Mouse (Mus musculus): ENCODE data around the gene Magea8. TPM values are rescaled to one million over a fixed set of nuclear protein-coding genes. Genes with fewer than 3 reads are reported as not detected.
"Not testable (repeated sequence)": the region's sequence is repeated elsewhere in the genome, so short reads cannot be mapped to it uniquely, and the experiment has no call there.

Gene Magea8
- not detected in 2 replicates for polyA plus RNA-seq (2015; fragmentation: Nextera tagmentation; extraction: Ambion mirVana)

DNA sequence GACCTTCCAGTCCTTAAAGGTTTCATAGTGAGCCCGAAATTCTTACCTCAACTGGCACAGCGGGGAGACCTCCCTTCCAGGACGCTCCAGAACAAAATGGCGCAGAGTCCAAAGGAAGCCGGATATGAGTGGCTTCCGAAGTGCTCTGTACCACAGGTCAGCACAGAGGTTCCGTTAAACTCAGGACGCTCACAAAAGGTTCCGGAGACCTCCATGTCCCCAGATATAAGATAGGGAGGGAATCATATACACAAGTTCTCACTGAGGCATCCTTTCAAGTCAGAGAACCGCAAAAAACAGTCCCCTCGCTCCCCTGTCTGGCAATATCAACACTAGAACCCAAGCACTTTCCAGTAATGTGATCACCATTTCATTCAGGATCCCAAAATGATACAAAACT is at the start of gene Magea8:
Gene Magea8 (minus strand): TSS at position 101 of the 400 bp plus-strand sequence.
- not testable (repeated sequence) for ATAC-seq (ENCODE audit: insufficient read depth, low FRiP score); H3K9me3 ChIP-seq (replicated peaks; ENCODE audit: control insufficient read depth, low read length); H3K27me3 ChIP-seq (ENCODE audit: control insufficient read depth, insufficient read depth, low read length); H3K36me3 ChIP-seq (ENCODE audit: control insufficient read depth, insufficient read depth, low read length); H3K4me1 ChIP-seq (ENCODE audit: control insufficient read depth, insufficient read depth, low read length); H3K4me2 ChIP-seq (ENCODE audit: low read depth, low read length); H3K4me3 ChIP-seq (replicated peaks; ENCODE audit: low read length); H3K9ac ChIP-seq (ENCODE audit: low read length); H3K27ac ChIP-seq (ENCODE audit: low read length)
- 88% methylated on average over 9 of the region's 11 CpGs for WGBS

DNA sequence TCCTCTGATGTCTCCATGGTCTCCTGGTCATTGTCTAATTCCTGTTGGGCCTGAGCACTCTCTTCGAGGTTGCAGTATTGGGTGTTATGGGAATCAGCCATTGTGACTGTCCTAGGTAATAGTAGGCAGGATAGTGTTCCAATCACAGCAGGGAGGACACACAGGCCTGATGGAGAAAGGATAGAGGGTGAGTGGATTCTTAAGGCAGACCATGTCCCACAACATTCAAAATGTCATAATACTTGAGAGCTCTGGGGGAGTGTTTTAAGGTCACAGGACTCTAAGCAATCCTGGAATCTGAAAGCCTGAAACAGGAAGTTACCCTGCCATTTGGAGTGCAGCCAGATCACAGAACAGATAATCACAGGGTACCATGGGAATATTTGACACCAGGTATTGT is 46.2 kb downstream of the Magea8 start, which contains the start of gene Magea3:
Gene Magea3 (minus strand): TSS at position 101 of the 400 bp plus-strand sequence.
- not testable (repeated sequence) for H3K4me2 ChIP-seq (ENCODE audit: low read depth, low read length); H3K36me3 ChIP-seq (ENCODE audit: control insufficient read depth, insufficient read depth, low read length); H3K27me3 ChIP-seq (ENCODE audit: control insufficient read depth, insufficient read depth, low read length); ATAC-seq (ENCODE audit: insufficient read depth, low FRiP score); H3K9me3 ChIP-seq (replicated peaks; ENCODE audit: control insufficient read depth, low read length); H3K4me3 ChIP-seq (replicated peaks; ENCODE audit: low read length); H3K4me1 ChIP-seq (ENCODE audit: control insufficient read depth, insufficient read depth, low read length); H3K27ac ChIP-seq (ENCODE audit: low read length); H3K9ac ChIP-seq (ENCODE audit: low read length)
- 30% methylated on average over 1 of the region's 1 CpGs for WGBS

GRCm38 (mm10) chrX:154935887-154936286 is 59.8 kb downstream of the Magea8 start, which contains the start of gene Magea6:
TSS of gene Magea6 (minus strand) at chrX:154935987.
- H3K9ac ChIP-seq (ENCODE audit: low read length); H3K27ac ChIP-seq (ENCODE audit: low read length); H3K4me1 ChIP-seq (ENCODE audit: control insufficient read depth, insufficient read depth, low read length); H3K4me3 ChIP-seq (replicated peaks; ENCODE audit: low read length); H3K36me3 ChIP-seq (ENCODE audit: control insufficient read depth, insufficient read depth, low read length); ATAC-seq (ENCODE audit: insufficient read depth, low FRiP score); H3K9me3 ChIP-seq (replicated peaks; ENCODE audit: control insufficient read depth, low read length); H3K27me3 ChIP-seq (ENCODE audit: control insufficient read depth, insufficient read depth, low read length); H3K4me2 ChIP-seq (ENCODE audit: low read depth, low read length): not testable (repeated sequence)
- 50% methylated on average over 1 of the region's 1 CpGs for WGBS

Other genes with a start within 250 kb of the Magea8 start
- not detected in 2 replicates for gene Cldn34b1, start 105.6 kb downstream of the Magea8 start, polyA plus RNA-seq (2015; fragmentation: Nextera tagmentation; extraction: Ambion mirVana)
- gene Magea6, start 59.9 kb downstream of the Magea8 start, polyA plus RNA-seq (2015; fragmentation: Nextera tagmentation; extraction: Ambion mirVana) = not detected in 2 replicates
- gene Magea3, start 46.3 kb downstream of the Magea8 start, polyA plus RNA-seq (2015; fragmentation: Nextera tagmentation; extraction: Ambion mirVana) = not detected in 2 replicates
- gene Magea5, start 67.3 kb upstream of the Magea8 start, polyA plus RNA-seq (2015; fragmentation: Nextera tagmentation; extraction: Ambion mirVana) = not detected in 2 replicates
- not detected in 2 replicates for gene Magea1, start 93.9 kb upstream of the Magea8 start, polyA plus RNA-seq (2015; fragmentation: Nextera tagmentation; extraction: Ambion mirVana)
- not detected in 2 replicates for gene Magea2, start 97.8 kb upstream of the Magea8 start, polyA plus RNA-seq (2015; fragmentation: Nextera tagmentation; extraction: Ambion mirVana)
- gene Cldn34b2, start 132.6 kb upstream of the Magea8 start, polyA plus RNA-seq (2015; fragmentation: Nextera tagmentation; extraction: Ambion mirVana) = not detected in 2 replicates
- gene Sat1, start 220.6 kb upstream of the Magea8 start, polyA plus RNA-seq (2015; fragmentation: Nextera tagmentation; extraction: Ambion mirVana) = 191 and 213 TPM in 2 replicates